Mouse (Mus musculus): ENCODE measurements around the gene Olfr56. TPM values are rescaled to one million over a fixed set of nuclear protein-coding genes. Genes with fewer than 3 reads are reported as not detected.

Gene Olfr56
- polyA plus RNA-seq, 1 experiment from 2014 or later = 0.05 TPM

GRCm38 (mm10) chr11:49101500-49101899 lies 122.8 kb downstream of the Olfr56 start:
- H3K4me2 ChIP-seq = no peak overlapping the region
- no peak overlapping the region for H3K9ac ChIP-seq
- H3K36me3 ChIP-seq = no peaks in the 10 kb centered on the region
- H3K4me3 ChIP-seq = no peak overlapping the region
- no peak for ATAC-seq (ENCODE audit: borderline replicate concordance, extremely low read depth, low FRiP score, low TSS enrichment)
- peaks cover 8% of the 10 kb centered on the region; the same call in 1 of the 2 replicates for H3K4me1 ChIP-seq
- H3K27ac ChIP-seq = no peak overlapping the region
- no peaks in the 10 kb centered on the region for H3K27me3 ChIP-seq
- 20% methylated on average over 5 of the region's 5 CpGs for WGBS
- no peaks in the 10 kb centered on the region for H3K9me3 ChIP-seq

GRCm38 (mm10) chr11:49103047-49103693 lies 124.5 kb downstream of the Olfr56 start:
- peak; percentile 39; the same call in 1 of the 2 replicates for ATAC-seq (ENCODE audit: borderline replicate concordance, extremely low read depth, low FRiP score, low TSS enrichment)
- peaks cover 8% of the 10 kb centered on the region; the same call in 1 of the 2 replicates for H3K4me1 ChIP-seq
- WGBS = 12% methylated on average over 8 of the region's 8 CpGs
- no peak overlapping the region for H3K9ac ChIP-seq
- 0 out of 2 replicates have a peak overlapping the region, but pooled peaks have one; percentile 9 for H3K4me2 ChIP-seq
- no peak overlapping the region for H3K27ac ChIP-seq
- no peak overlapping the region for H3K4me3 ChIP-seq
- H3K9me3 ChIP-seq = no peaks in the 10 kb centered on the region
- no peaks in the 10 kb centered on the region for H3K36me3 ChIP-seq
- no peaks in the 10 kb centered on the region for H3K27me3 ChIP-seq

- ATAC-seq (ENCODE audit: borderline replicate concordance, extremely low read depth, low FRiP score, low TSS enrichment) = no peak
- H3K36me3 ChIP-seq = no peaks in the 10 kb centered on the region
- no peaks in the 10 kb centered on the region for H3K27me3 ChIP-seq
- H3K4me1 ChIP-seq = peaks cover 8% of the 10 kb centered on the region; the same call in 1 of the 2 replicates
- no peak overlapping the region for H3K9ac ChIP-seq
- no peak overlapping the region for H3K27ac ChIP-seq
- H3K4me2 ChIP-seq = no peak overlapping the region
- no peak overlapping the region for H3K4me3 ChIP-seq
- H3K9me3 ChIP-seq = no peaks in the 10 kb centered on the region
- WGBS = 77% methylated on average over 1 of the region's 1 CpGs
Observed at GRCm38 (mm10) chr11:49105752-49106151, 127.1 kb downstream of the Olfr56 start.

- Histone ChIP-seq H3K9me3 (no peaks in the 10 kb centered on the region), H3K4me3 (no peak overlapping the region), H3K4me2 (no peak overlapping the region), H3K36me3 (no peaks in the 10 kb centered on the region), H3K9ac (no peak overlapping the region), H3K27ac (no peak overlapping the region), H3K27me3 (no peaks in the 10 kb centered on the region), H3K4me1 (0 out of 2 replicates have a peak, but pooled peaks cover 2% of the 10 kb centered on the region)
- ATAC-seq (ENCODE audit: borderline replicate concordance, extremely low read depth, low FRiP score, low TSS enrichment) = no peak
- 53% methylated on average over 10 of the region's 10 CpGs for WGBS
Observed at GRCm38 (mm10) chr11:49107650-49108537, 129.2 kb downstream of the Olfr56 start.

- WGBS = 29% methylated on average over 1 of the region's 1 CpGs
- ATAC-seq (ENCODE audit: borderline replicate concordance, extremely low read depth, low FRiP score, low TSS enrichment) = no peak
- no peaks in the 10 kb centered on the region for H3K36me3 ChIP-seq
Observed at GRCm38 (mm10) chr11:49108833-49109232, 130.1 kb downstream of the Olfr56 start.

GRCm38 (mm10) chr11:49111000-49111399 lies 132.3 kb downstream of the Olfr56 start:
- H3K9me3 ChIP-seq = no peaks in the 10 kb centered on the region
- no peak overlapping the region for H3K9ac ChIP-seq
- no peaks in the 10 kb centered on the region for H3K4me1 ChIP-seq
- H3K27me3 ChIP-seq = no peaks in the 10 kb centered on the region
- no peak overlapping the region for H3K4me2 ChIP-seq
- no peaks in the 10 kb centered on the region for H3K36me3 ChIP-seq
- 52% methylated on average over 1 of the region's 1 CpGs for WGBS
- ATAC-seq (ENCODE audit: borderline replicate concordance, extremely low read depth, low FRiP score, low TSS enrichment) = no peak
- no peak overlapping the region for H3K27ac ChIP-seq
- no peak overlapping the region for H3K4me3 ChIP-seq

More at GRCm38 (mm10) chr11:49108833-49109232, 130.1 kb downstream of the Olfr56 start:
- Histone ChIP-seq H3K9ac (no peak overlapping the region), H3K4me1 (no peaks in the 10 kb centered on the region), H3K4me3 (no peak overlapping the region), H3K9me3 (no peaks in the 10 kb centered on the region), H3K27ac (no peak overlapping the region), H3K27me3 (no peaks in the 10 kb centered on the region), H3K4me2 (no peak overlapping the region)

- H3K4me2 ChIP-seq = no peak overlapping the region
- ATAC-seq (ENCODE audit: borderline replicate concordance, extremely low read depth, low FRiP score, low TSS enrichment) = no peak
- no peaks in the 10 kb centered on the region for H3K4me1 ChIP-seq
- no peaks in the 10 kb centered on the region for H3K9me3 ChIP-seq
- no peak overlapping the region for H3K4me3 ChIP-seq
- H3K36me3 ChIP-seq = no peaks in the 10 kb centered on the region
- WGBS = 65% methylated on average over 6 of the region's 6 CpGs
- H3K27me3 ChIP-seq = no peaks in the 10 kb centered on the region
- no peak overlapping the region for H3K9ac ChIP-seq
- H3K27ac ChIP-seq = no peak overlapping the region
Observed at GRCm38 (mm10) chr11:49112624-49113219, 134.0 kb downstream of the Olfr56 start.

- H3K4me2 ChIP-seq = no peak overlapping the region
- ATAC-seq (ENCODE audit: borderline replicate concordance, extremely low read depth, low FRiP score, low TSS enrichment) = no peak
- 39% methylated on average over 2 of the region's 2 CpGs for WGBS
- no peaks in the 10 kb centered on the region for H3K4me1 ChIP-seq
- H3K27me3 ChIP-seq = no peaks in the 10 kb centered on the region
- no peaks in the 10 kb centered on the region for H3K9me3 ChIP-seq
- H3K9ac ChIP-seq = no peak overlapping the region
- H3K36me3 ChIP-seq = no peaks in the 10 kb centered on the region
- no peak overlapping the region for H3K27ac ChIP-seq
- H3K4me3 ChIP-seq = no peak overlapping the region
Observed at GRCm38 (mm10) chr11:49114158-49114557, 135.5 kb downstream of the Olfr56 start.

- Histone ChIP-seq H3K36me3 (no peaks in the 10 kb centered on the region), H3K9me3 (no peaks in the 10 kb centered on the region), H3K27ac (no peak within 1 kb of the TSS)
Observed at GRCm38 (mm10) chr11:49114774-49115173, 136.1 kb downstream of the Olfr56 start, which contains the start of gene Olfr1396. Gene Olfr1396 (minus strand): TSS chr11:49114874.

GRCm38 (mm10) chr11:49119635-49120034 lies 140.9 kb downstream of the Olfr56 start:
- Histone ChIP-seq H3K27ac (no peak overlapping the region), H3K27me3 (no peaks in the 10 kb centered on the region), H3K9me3 (no peaks in the 10 kb centered on the region), H3K4me2 (no peak overlapping the region), H3K4me3 (no peak overlapping the region), H3K4me1 (no peaks in the 10 kb centered on the region), H3K36me3 (no peaks in the 10 kb centered on the region), H3K9ac (no peak overlapping the region)
- no peak for ATAC-seq (ENCODE audit: borderline replicate concordance, extremely low read depth, low FRiP score, low TSS enrichment)
- WGBS = 79% methylated on average over 3 of the region's 3 CpGs

More at GRCm38 (mm10) chr11:49114774-49115173, 136.1 kb downstream of the Olfr56 start, which contains the start of gene Olfr1396:
- Histone ChIP-seq H3K4me1 (no peaks in the 10 kb centered on the region), H3K4me3 (no peak within 1 kb of the TSS), H3K9ac (no peak within 1 kb of the TSS), H3K4me2 (no peak within 1 kb of the TSS), H3K27me3 (no peaks in the 10 kb centered on the region)
- no peak for ATAC-seq (ENCODE audit: borderline replicate concordance, extremely low read depth, low FRiP score, low TSS enrichment)

- Histone ChIP-seq H3K27me3 (no peaks in the 10 kb centered on the region), H3K36me3 (no peaks in the 10 kb centered on the region), H3K9ac (no peak overlapping the region), H3K9me3 (no peaks in the 10 kb centered on the region), H3K4me2 (no peak overlapping the region), H3K27ac (no peak overlapping the region), H3K4me1 (no peaks in the 10 kb centered on the region), H3K4me3 (no peak overlapping the region)
- 89% methylated on average over 2 of the region's 2 CpGs for WGBS
- no peak for ATAC-seq (ENCODE audit: borderline replicate concordance, extremely low read depth, low FRiP score, low TSS enrichment)
Observed at GRCm38 (mm10) chr11:49124169-49124568, 145.5 kb downstream of the Olfr56 start.

Measured in lung, embryonic 15.5 days (tissue).